Mouse (Mus musculus): Measurements from ENCODE around the gene Bst2.

- TF ChIP-seq EP300 (IDR thresholded peaks at IDR 0.05; ENCODE audit: insufficient read depth, low read depth, low read length): no peak
- TF ChIP-seq CTCF (IDR thresholded peaks at IDR 0.05; ENCODE audit: low read depth, low read length): no peak
- TF ChIP-seq POLR2A (IDR thresholded peaks at IDR 0.05; ENCODE audit: insufficient read depth, low read length): no peak
Measured at GRCm38 (mm10) chr8:71579009-71579408, 41.8 kb upstream of the Bst2 start.
